Mouse (Mus musculus) forebrain, embryonic 11.5 days (tissue): ENCODE data around the gene Pdhx. TPM values are rescaled to one million over a fixed set of nuclear protein-coding genes. Genes with fewer than 3 reads are reported as not detected.

ENCODE experiments used
- ATAC-seq: fragments of 200-750 bp; cut with Nextera tagmentation; replicated peaks from 2 replicates; pipeline ENCODE4 v1.8.0; 2017; ENCODE audit warnings: moderate TSS enrichment; ENCODE audit not compliant: low FRiP score
- DNase-seq: peaks from one replicate; pipeline ENCODE4 v3.0.0-alpha.2; 2017; ENCODE audit warnings: low spot score
- H3K27ac ChIP-seq: fragments of 300-500 bp; sonication (generic); 2 replicates; pipeline ENCODE4 v1.5.1; 2014; ENCODE audit warnings: low read depth, low read length
- H3K27me3 ChIP-seq: fragments of 300-500 bp; sonication (generic); 2 replicates; pipeline ENCODE4 v1.6.1; 2014; ENCODE audit warnings: mild to moderate bottlenecking, low read length, mixed read lengths; ENCODE audit not compliant: control insufficient read depth, insufficient read depth
- H3K36me3 ChIP-seq: fragments of 300-500 bp; sonication (generic); 2 replicates; pipeline ENCODE4 v1.6.1; 2014; ENCODE audit warnings: mild to moderate bottlenecking, low read length, moderate library complexity, mixed read lengths; ENCODE audit not compliant: control insufficient read depth, insufficient read depth
- H3K4me1 ChIP-seq: fragments of 300-500 bp; sonication (generic); replicated peaks from 2 replicates; pipeline ENCODE4 v1.6.1; 2014; ENCODE audit warnings: low read length, mixed read lengths; ENCODE audit not compliant: control insufficient read depth, insufficient read depth
- H3K4me2 ChIP-seq: fragments of 300-500 bp; sonication (generic); 2 replicates; pipeline ENCODE4 v1.6.1; 2014; ENCODE audit warnings: low read depth, mild to moderate bottlenecking, low read length, moderate library complexity, mixed read lengths; ENCODE audit not compliant: severe bottlenecking
- H3K4me3 ChIP-seq: fragments of 300-500 bp; sonication (generic); 2 replicates; pipeline ENCODE4 v1.5.1; 2014; ENCODE audit warnings: low read depth, low read length
- H3K9ac ChIP-seq: fragments of 300-500 bp; sonication (generic); 2 replicates; pipeline ENCODE4 v1.6.1; 2014; ENCODE audit warnings: low read length
- H3K9me3 ChIP-seq: fragments of 300-500 bp; sonication (generic); 2 replicates; pipeline ENCODE4 v1.6.1; 2016; ENCODE audit warnings: low read length, mixed read lengths; ENCODE audit not compliant: control insufficient read depth
- WGBS: fragments of 180-500 bp; shearing (Covaris S2); extraction: QIAGEN DNeasy Blood & Tissue Kit; methylation state at CpG from one replicate; pipeline ENCODE4 v1.1.7; 2014; 5-methylcytosine and 5-hydroxymethylcytosine counted together
- polyA plus RNA-seq: library from polyadenylated mRNA; unstranded; fragments of >200 nt; fragmentation: Nextera tagmentation; extraction: Ambion mirVana; gene quantifications from 2 replicates; pipeline ENCODE4 v1.2.1, GENCODE M21; 2014

Pdhx gene
- polyA plus RNA-seq, 1 experiment from 2014 or later, result 48.0 TPM

DNA sequence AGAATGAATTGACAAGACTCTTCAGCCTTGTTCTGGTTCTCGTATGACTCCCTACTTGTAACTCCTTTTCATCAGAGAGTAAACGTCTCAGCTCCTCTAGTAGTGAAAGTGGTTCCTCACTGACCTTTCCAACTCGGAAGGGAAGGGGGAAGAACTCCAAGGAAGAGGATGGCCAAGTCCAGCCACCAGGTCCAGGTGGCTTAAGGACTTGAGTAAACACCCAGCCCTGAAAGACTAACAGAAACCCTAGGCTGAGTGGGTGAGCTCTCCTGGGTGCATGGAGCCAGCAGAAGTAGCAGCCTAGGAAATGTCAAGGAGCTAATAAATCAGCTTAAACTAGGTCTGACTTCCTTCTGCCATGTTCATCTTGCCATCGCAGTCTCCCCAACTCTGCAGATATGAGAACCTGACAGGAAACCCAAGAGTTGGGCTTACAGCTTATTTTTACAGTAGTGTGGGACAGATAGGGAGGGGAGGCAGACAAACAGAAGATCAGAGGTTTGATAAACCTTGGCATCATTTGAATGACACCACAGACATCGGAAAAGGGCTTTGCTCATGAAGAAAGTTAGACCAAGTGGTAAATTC, 97.9 kb downstream of the Pdhx start:
- H3K27me3 ChIP-seq, result no peaks in the 10 kb centered on the region
- WGBS, result 85% methylated on average over 5 of the region's 5 CpGs
- no peaks in the 10 kb centered on the region for H3K9me3 ChIP-seq
- DNase-seq, result no peak
- H3K27ac ChIP-seq, result no peak overlapping the region
- no peak overlapping the region for H3K4me3 ChIP-seq
- no peaks in the 10 kb centered on the region for H3K4me1 ChIP-seq
- H3K36me3 ChIP-seq, result no peaks in the 10 kb centered on the region
- ATAC-seq, result no peak
- no peak overlapping the region for H3K4me2 ChIP-seq
- H3K9ac ChIP-seq, result no peak overlapping the region

DNA sequence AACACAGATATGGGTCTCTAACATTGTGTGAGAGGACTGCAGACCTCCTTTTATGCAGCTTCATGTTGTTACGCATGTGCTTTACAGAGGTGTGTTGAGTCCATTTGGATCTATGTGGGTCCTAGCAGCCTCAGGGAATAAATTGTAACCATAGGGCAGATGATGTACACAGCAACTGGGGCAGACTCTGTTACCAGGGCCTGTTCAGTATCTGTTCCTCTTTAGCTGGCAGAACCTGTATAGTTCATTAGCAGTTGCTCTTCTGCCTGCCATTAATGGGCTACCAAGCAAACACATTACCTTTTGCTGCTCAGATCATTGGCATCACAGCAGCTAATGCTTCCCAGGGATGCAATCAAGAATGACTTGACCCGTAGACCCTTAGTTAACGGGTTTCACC, 100.2 kb downstream of the Pdhx start:
- 91% methylated on average over 3 of the region's 3 CpGs for WGBS
- H3K9me3 ChIP-seq, result no peaks in the 10 kb centered on the region
- no peak overlapping the region for H3K4me2 ChIP-seq
- H3K36me3 ChIP-seq, result no peaks in the 10 kb centered on the region
- no peak overlapping the region for H3K27ac ChIP-seq
- H3K4me1 ChIP-seq, result no peaks in the 10 kb centered on the region
- no peak for DNase-seq
- H3K4me3 ChIP-seq, result no peak overlapping the region
- ATAC-seq, result no peak
- H3K27me3 ChIP-seq, result no peaks in the 10 kb centered on the region
- no peak overlapping the region for H3K9ac ChIP-seq

DNA sequence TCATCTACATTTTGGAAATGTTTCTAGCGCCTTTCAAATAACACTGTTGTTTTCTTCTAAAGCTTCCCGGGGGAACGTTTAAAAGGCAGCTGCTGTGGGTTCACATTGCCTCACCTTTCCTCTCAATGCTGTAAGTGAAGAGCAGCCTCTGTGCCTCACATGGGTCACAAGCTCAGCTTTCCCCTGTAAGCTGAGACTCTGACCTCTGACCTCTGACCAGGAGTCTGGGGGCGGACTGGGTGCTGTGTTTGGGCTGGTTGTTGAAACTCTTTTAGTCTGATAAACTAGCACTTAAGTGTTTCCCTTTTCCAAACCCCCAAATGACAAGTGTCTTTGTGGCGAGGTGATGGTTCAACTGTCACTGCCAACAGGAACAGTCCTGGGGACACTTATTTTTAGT, 100.7 kb downstream of the Pdhx start:
- 58% methylated on average over 5 of the region's 5 CpGs for WGBS
- ATAC-seq (no peak), DNase-seq (no peak)
- H3K4me2 ChIP-seq, result no peak overlapping the region
- no peaks in the 10 kb centered on the region for H3K4me1 ChIP-seq
- H3K9ac ChIP-seq, result no peak overlapping the region
- H3K4me3 ChIP-seq, result no peak overlapping the region
- H3K36me3 ChIP-seq, result no peaks in the 10 kb centered on the region
- no peaks in the 10 kb centered on the region for H3K9me3 ChIP-seq
- no peaks in the 10 kb centered on the region for H3K27me3 ChIP-seq
- H3K27ac ChIP-seq, result no peak overlapping the region

DNA sequence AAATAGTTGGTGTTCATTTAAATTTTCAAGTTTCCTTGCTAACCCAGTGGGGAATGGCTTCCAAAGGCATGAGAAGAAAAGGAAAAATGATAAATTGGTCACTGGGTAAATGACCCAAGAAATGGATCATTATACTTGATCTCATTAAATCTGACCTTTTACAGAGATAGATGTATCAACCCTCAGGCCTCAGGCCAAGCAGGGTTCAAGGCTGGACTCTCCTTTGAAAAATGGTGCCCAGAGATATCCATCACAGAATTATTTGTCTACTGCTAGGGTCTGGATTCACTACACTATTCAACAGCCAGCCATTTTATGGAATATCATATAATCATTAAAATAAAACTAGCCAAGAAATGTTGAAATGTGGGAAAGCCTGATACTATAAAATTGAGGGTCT, 101.4 kb downstream of the Pdhx start:
- no peaks in the 10 kb centered on the region for H3K4me1 ChIP-seq
- H3K4me2 ChIP-seq, result no peak overlapping the region
- H3K4me3 ChIP-seq, result no peak overlapping the region
- no peaks in the 10 kb centered on the region for H3K27me3 ChIP-seq
- no peak overlapping the region for H3K9ac ChIP-seq
- DNase-seq, result no peak
- H3K9me3 ChIP-seq, result no peaks in the 10 kb centered on the region
- no peak for ATAC-seq
- H3K27ac ChIP-seq, result no peak overlapping the region
- no peaks in the 10 kb centered on the region for H3K36me3 ChIP-seq

Other genes with a start within 250 kb of the Pdhx start
- gene Cd44, start 171.8 kb downstream of the Pdhx start, polyA plus RNA-seq, result 2.0 and 2.4 TPM in 2 replicates
- gene Apip, start 162 bp upstream of the Pdhx start, polyA plus RNA-seq, result 55.7 and 58.7 TPM in 2 replicates
- 0.12 TPM in 1 of 2 replicates, not detected in the other for gene Ehf, start 229.8 kb upstream of the Pdhx start, polyA plus RNA-seq